Mouse (Mus musculus) kidney, postnatal 10 days (tissue): Measurements from ENCODE around the gene 4930452B06Rik.
A peak's percentile ranks its signal among the peaks of the same experiment; 100 is the strongest.

Source experiments
- DNase-seq: peaks from one replicate; pipeline ENCODE4 v3.0.0; 2021; ENCODE audit warnings: mixed read lengths

Gene 4930452B06Rik

DNA sequence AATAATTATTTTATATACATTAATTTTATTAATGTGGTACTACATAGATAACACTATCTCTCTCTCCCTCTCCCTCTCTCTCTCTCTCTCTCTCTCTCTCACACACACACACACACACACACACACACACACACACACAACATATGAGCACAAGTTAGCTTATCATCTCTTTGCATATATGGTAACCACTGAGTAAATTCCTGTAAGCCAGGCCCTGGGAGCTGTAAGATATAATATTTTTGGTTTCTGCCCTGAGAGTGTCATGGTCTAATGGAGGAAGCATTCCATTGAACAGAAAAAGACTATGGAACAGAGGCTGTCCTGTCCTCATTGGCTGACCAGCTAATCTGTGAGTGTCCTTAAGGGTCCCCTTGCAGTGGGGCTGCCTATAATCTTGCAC is 216.7 kb downstream of the 4930452B06Rik start:
- no peak for DNase-seq

DNA sequence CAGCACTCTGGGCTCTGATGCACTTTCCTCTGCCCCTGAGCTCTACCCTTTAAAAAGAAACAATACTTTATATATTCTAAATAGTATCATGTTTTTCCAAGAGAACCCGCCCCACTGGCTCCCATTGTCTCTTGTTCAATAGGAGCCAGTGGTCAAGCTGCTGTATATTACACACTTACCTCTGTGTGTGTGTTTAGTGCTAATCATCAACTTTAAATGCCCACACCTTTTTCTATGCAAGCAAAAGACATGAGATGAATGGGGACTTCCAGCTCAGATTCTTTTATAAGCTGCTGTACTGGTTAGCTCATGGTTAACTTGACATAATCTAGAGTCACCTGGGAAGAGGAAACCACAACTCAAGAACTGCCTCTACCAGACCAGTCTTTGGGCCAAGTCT is 218.7 kb downstream of the 4930452B06Rik start:
- DNase-seq = no peak

DNA sequence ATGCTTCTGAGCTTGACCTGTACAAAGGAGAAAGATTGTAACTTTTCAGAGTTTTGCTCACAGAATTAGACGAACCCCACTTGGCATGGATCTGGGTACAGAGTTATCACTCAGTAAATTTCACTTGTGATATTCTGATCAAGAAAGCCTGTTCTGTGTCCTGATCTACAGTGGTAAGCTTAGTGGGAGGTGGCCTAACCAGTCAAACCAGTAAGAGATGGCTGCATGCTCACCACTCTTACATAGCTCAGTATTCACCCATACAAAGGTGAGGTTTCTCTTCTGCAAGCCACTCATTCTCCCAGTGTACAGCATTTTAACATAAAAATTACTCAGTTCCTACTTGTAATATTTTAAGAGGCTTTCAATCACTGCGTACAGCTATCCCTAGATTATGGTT is 221.7 kb downstream of the 4930452B06Rik start:
- no peak for DNase-seq

DNA sequence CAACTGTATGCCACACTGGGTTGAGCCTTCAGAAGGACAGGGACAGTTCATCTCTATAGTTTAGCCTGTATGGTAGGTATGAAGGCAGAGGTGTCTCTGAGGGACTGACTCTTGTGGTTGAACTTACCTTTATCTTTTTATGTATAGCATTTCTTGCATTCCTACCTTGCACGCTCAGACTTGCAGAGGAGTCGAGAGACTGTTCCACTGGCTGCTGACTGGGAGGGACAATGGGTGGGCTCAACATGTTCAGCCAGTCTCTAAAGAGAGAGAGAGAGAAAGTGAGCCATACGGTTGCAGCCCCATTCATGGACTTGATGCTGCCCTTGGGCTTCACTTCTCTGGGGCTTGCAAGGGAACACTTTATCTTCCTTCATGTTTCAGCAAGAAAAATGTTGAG is 223.3 kb downstream of the 4930452B06Rik start:
- no peak for DNase-seq

DNA sequence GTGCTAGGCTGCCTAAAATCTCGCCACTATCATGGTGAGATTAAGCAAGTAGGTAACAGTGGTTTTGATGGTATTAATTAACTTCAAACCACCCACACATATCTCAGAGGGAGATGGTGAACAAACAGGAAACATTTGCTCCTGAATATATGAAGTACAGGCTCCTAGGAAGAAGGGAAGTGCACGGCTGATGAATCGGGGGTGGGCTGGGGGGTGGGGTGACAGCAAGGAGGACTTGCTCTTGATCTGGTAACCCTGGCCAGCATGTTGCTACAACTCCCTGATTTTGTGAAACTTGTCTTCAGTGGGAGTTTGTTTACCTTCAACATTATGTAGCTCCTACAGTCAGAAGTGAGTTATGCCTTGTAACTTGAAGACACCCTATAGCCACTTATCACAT is 224.4 kb downstream of the 4930452B06Rik start:
- DNase-seq = no peak

DNA sequence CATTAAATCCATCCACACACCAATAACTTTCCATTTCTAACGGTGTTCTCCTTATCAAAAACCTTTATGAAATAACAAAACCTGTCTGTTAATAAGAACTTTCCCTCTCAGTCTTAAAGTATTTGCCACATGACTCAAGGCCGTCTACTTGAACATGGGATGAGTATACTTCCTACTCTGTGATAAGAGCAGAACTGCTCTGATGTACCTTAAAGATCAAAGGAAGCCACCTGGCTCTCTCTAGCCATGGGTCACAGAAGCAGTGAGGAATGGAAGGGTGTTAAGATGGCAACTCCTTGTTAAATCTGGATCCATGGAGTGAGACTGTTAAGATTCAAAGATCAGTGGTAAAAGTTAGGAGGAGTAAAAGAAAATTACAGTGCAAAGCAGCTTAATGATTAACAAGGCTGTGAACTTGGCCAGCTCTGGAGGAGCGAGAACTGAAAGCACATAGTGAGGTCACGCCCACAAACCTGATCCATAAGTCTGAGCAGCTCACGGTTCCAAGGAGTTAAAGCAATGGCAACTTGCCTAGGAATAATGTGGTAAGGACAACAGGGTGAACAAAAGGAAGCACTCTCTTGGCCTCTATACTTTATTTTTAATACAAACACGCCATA is 235.3 kb downstream of the 4930452B06Rik start:
- peak; percentile 56 for DNase-seq

DNA sequence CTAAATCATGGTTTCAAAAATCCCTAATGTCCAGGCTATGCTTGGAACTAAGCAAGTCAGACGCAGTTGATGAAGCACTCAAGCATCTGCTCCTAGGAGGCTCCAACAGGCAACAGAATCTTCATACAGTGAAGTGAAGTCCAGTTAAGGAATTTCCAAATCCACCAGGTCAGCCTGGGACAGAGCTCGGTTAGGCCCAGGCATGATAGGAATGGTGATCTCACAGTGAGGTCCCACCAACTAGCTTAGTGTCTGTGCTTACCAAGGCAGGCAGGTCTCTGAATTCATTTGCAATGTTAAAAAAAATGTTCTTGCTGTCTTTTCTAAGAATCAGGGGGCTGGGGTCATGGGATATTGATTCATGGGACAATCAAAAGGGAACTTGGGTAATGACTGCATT is 236.3 kb downstream of the 4930452B06Rik start:
- DNase-seq = no peak

DNA sequence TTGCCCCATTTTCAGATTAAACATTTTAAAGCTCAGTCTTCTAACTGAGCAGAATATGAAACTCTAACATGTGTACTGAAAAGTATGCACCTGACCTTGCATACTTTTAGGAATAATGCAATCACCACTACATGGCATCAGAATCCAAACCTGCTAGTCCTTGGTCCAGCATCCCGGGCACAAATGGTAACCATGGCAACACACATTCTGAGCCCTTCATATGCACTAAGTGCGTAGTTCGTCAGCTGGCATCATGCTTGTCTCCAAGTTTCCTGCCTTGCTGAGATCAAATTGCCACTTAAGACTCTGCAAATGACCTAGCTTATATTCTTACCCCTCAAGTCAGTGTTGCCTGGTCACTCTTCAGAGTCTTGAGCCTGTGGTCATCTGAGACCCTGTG is 243.2 kb downstream of the 4930452B06Rik start:
- DNase-seq = no peak

DNA sequence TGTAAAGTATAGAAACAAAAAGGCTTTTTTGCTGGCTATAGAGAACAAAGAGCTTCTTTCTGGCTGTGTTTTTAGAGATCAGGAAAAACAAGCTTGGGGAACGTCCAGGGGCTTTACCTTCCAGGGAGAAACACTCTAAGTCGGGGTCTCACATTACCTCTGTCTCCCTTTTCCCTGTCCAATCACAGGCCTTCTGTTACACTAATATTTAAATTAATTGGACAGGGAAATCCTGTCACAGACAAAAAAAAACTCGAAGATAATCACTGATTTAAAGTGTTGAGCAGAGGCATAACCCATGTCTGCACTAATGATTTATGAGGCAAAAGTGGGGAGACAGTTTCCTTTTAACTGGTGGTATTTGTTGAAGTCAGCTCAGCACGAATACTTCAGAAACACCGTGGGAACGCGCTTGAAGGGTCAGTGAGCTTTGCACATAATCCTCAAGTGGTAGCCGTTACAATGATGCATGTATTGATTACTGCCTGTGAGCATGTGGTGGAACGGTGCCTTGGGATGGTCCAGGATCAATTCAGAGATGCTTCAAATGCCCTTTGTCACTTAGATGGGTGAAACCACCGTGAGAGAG is 244.7 kb downstream of the 4930452B06Rik start:
- no peak for DNase-seq

DNA sequence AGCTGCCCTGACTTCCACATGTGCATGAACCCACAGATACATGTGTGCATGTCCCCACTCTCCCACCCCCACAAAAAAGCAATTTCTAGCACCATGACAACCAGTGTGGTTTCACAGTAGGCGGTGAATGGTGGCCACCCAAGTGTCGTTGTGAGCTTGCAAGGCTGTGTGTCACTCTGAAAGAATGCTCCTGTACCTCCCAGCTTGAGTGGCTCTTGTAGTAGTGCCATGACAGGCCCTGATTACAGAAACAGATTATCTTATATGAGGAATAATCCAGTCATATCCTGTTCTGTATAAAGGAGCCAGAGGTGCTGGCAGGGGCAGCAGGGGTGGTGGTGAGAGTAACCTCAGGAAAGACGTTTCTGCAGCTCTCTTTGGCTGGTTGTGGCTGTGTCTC is 247.4 kb downstream of the 4930452B06Rik start:
- DNase-seq = no peak

DNA sequence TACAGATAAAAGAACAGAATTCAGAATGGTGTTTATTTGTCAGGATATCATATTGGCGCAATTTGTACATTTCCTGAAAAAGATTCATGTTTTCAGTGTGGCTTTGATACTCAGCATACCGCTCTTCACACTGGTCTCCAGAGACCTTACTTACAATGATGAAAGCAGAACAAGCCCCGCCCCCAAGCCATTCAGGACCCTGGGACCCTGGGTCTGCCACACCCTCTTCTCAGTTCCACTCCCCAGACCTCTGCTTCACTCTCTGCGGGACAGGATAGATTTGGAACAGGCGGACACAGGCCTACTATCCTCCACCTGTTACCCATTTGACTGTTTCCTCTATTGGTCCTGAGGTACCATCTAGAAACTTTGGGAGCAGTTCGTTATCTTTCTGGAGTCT is 260.1 kb downstream of the 4930452B06Rik start:
- no peak for DNase-seq

DNA sequence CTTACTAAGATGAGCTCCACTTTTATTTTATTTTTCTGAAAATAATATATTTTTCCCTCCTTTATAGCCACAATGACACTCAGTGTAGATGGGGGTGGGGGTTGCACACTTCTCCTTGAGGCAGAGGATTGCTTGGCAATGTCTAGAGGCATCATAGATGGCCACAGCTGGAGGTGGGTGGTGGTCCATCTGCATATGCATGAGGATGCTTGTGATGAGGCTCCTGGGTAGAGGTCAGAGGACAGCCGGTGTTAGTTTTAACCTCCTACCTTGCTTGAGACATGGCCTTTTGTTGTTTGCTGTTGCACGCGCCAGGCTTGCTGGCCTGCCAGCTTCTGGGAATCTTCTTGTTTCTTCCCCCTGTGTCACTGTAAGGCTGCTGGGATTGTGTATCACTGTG is 262.7 kb downstream of the 4930452B06Rik start:
- no peak for DNase-seq

DNA sequence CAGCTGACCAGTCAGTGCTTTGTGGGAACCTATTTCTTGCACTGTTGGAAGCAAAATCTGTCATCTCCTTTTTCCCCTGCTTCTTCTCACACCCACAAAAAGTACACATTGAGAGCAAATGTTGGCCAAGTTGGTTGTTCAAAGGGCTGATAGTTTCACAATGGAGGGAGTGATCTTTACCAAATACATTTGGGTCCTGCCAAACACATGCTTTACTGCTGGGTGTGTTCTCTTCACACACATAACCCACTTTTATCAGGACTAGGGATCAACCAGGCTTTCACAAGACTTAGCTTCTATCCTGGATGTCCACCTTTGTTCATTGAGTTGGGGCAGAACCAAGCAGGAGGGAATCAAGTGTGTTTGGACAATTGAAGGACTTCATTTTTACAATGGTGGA is 267.5 kb downstream of the 4930452B06Rik start:
- no peak for DNase-seq

DNA sequence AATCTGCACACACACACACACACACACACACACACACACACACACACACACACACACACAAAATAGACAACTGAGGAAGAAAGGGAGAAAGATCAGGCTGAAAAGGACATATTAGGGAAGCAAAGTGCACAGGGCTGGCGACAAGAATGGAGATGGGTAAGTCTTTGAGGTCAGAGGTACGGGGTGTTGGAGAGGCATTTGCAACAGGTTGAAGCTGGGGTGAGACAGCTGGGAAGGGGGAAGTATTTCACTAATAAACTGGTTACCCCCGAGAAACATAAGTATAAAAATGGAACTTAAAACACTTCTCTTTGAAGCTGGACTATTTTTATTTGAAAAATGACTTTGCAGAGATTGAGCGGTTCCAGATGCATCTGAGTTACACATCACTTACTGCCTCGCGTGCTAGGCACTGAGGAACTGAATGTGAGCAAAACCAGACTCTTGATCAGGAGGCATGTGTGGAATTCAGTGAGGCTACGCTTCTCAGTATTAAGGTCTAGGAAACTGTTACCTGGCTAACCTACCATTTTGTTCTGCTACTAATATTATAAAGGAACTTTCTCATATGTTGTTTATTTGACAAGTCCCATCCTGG is 270.3 kb downstream of the 4930452B06Rik start:
- no peak for DNase-seq

DNA sequence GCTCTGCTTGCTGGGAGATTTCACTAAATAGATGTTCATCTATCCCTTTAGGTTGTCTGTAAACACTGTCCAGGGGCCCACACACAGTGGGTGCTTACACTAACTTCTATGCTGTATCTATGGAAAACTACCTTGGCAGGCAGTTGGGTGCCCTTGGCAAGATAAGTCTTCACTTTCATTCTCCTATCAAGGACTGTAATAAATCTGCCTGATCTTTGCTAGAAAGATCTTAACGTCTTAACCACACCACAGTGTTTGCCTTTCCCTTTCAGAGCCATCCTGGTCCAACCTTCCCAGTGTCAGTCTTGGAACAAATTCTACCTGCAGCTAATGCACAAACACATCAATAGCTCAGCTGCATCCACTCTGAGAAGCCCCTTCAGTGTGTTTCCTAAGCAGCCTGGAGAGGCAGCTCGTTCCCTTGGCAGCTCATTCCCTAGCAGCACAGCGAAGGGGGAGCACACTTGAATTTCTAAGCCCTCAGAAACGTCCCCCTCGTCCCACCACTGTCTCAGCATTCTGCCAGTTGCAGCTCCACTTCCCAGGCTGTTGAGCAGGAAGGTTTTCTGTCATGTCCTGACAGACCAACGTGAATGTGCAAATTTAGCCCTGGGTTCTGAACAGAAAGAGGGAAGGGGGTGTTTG is 273.7 kb downstream of the 4930452B06Rik start:
- DNase-seq = no peak
